In genomic region chr10:127583649-127584048, GRCm38 (mm10) we compare ENCODE assay signal across 31 mouse cellular contexts. TPM values are rescaled to one million over a fixed set of nuclear protein-coding genes. Genes with fewer than 3 reads are reported as not detected.
DNase-seq lines count a peak whose midpoint lies in the region; ATAC-seq and TF ChIP-seq lines count a peak whose summit lies in the region.
"Had no signal": no experiment of that assay in that cellular context is flagged by ENCODE, and none has a peak within 500 bp of the region (broad histone marks: within the 10 kb centered on the region; RNA-seq: fewer than 3 reads in every experiment).

No protein-coding gene starts in this region.

- peaks cover 6% of the 10 kb centered on the region; the same call in 1 of the 2 replicates for H3K4me1 ChIP-seq in cerebellum, adult 2 months (ENCODE audit: control insufficient read depth, insufficient read depth, low read length)
- peaks cover 2% of the 10 kb centered on the region; the same call in 1 of the 2 replicates for H3K4me1 ChIP-seq in intestine, embryonic 16.5 days (ENCODE audit: control insufficient read depth, insufficient read depth, low read length)
- H3K4me1 ChIP-seq in stomach, embryonic 16.5 days (ENCODE audit: control insufficient read depth, insufficient read depth, low read length), result no peaks in the 10 kb centered on the region
- H3K4me1 ChIP-seq in thymus, adult 2 months (replicated peaks; ENCODE audit: control insufficient read depth, insufficient read depth, low read length), result peaks cover 5% of the 10 kb centered on the region
- H3K4me1 ChIP-seq: embryonic facial prominence, embryonic 13.5 days; heart, embryonic 13.5 days; limb, embryonic 13.5 days; neural tube, embryonic 15.5 days had no signal

- no peak overlapping the region for H3K27ac ChIP-seq in cerebellum, adult 2 months (ENCODE audit: insufficient read depth, low read length)
- H3K27ac ChIP-seq in intestine, embryonic 16.5 days (ENCODE audit: low read length), result no peak overlapping the region
- H3K27ac ChIP-seq in stomach, embryonic 16.5 days (ENCODE audit: low read length), result no peak overlapping the region
- H3K27ac ChIP-seq in thymus, adult 2 months (ENCODE audit: control insufficient read depth, insufficient read depth, low read length), result no peak overlapping the region
- H3K27ac ChIP-seq: embryonic facial prominence, embryonic 13.5 days; heart, adult 2 months; heart, embryonic 13.5 days; left cerebral cortex, adult 2 months; limb, embryonic 13.5 days; neural tube, embryonic 15.5 days had no signal

- H3K27me3 ChIP-seq in cerebellum, adult 2 months (ENCODE audit: control insufficient read depth, insufficient read depth, low read length), result no peaks in the 10 kb centered on the region
- no peaks in the 10 kb centered on the region for H3K27me3 ChIP-seq in intestine, embryonic 16.5 days (replicated peaks; ENCODE audit: control insufficient read depth, insufficient read depth, low read length)
- no peaks in the 10 kb centered on the region for H3K27me3 ChIP-seq in stomach, embryonic 16.5 days (ENCODE audit: control insufficient read depth, insufficient read depth, low read length)
- H3K27me3 ChIP-seq in thymus, adult 2 months (ENCODE audit: control insufficient read depth, insufficient read depth, low read length), result no peaks in the 10 kb centered on the region
- H3K27me3 ChIP-seq: embryonic facial prominence, embryonic 13.5 days; heart, embryonic 13.5 days; limb, embryonic 13.5 days; neural tube, embryonic 15.5 days; Patski had no signal

- DNase-seq in cerebellum, adult 2 months, result peak; percentile 48 to 58
- DNase-seq in cerebellum, postnatal 10 days, result no peak
- DNase-seq in urinary bladder, postnatal 14 days (ENCODE audit: low spot score), result peak; percentile 81
- DNase-seq in urinary bladder, postnatal 4 days (ENCODE audit: low spot score in 2 of 2), result no peak
- DNase-seq in heart, postnatal 4 days, result no peak
- no peak for DNase-seq in thymus, adult 2 months
- DNase-seq: cerebellum, adult 11 months; cerebellum, adult 9-11 months; forebrain, postnatal 0 days; heart, adult 2 months; heart, postnatal 10 days; kidney, adult 9 months; kidney, postnatal 14 days; lung, postnatal 14 days; midbrain, embryonic 14.5 days; right cerebral cortex, adult 18-20 months; spleen, adult 18-20 months; thymus, postnatal 4 days had no signal

- H3K9ac ChIP-seq in intestine, embryonic 16.5 days (ENCODE audit: low read depth, low read length), result no peak overlapping the region
- no peak overlapping the region for H3K9ac ChIP-seq in stomach, embryonic 16.5 days (ENCODE audit: low read length)
- H3K9ac ChIP-seq: embryonic facial prominence, embryonic 13.5 days; forebrain, postnatal 0 days; heart, embryonic 13.5 days; limb, embryonic 13.5 days; neural tube, embryonic 15.5 days had no signal

- WGBS in cerebellum, adult 2 months, result 20% methylated on average over 8 of the region's 8 CpGs
- WGBS in intestine, embryonic 16.5 days, result 60% methylated on average over 8 of the region's 8 CpGs
- whole genome bisulfite sequencing in stomach, embryonic 16.5 days, result 61% methylated on average over 8 of the region's 8 CpGs
- WGBS in thymus, adult 2 months, result 93% methylated on average over 8 of the region's 8 CpGs

- peak; percentile 82 for ATAC-seq in intestine, embryonic 16.5 days
- ATAC-seq in stomach, embryonic 16.5 days (ENCODE audit: insufficient read depth, low FRiP score), result peak; percentile 75
- ATAC-seq: forebrain, postnatal 0 days; hindbrain, embryonic 16.5 days; Patski had no signal

- TF ChIP-seq CTCF in cerebellum, adult 2 months (IDR thresholded peaks at IDR 0.05; ENCODE audit: borderline replicate concordance, insufficient read depth, low read depth, low read length), result no peak
- no peak for TF ChIP-seq CTCF in thymus, adult 2 months (IDR thresholded peaks at IDR 0.05; ENCODE audit: borderline replicate concordance, control insufficient read depth, extremely low read depth, insufficient read depth, low read length, poor library complexity)

- H3K36me3 ChIP-seq in intestine, embryonic 16.5 days (ENCODE audit: control insufficient read depth, insufficient read depth, low read length), result peaks cover 12% of the 10 kb centered on the region
- H3K36me3 ChIP-seq in stomach, embryonic 16.5 days (ENCODE audit: control insufficient read depth, insufficient read depth, low read length), result peaks cover 19% of the 10 kb centered on the region; the same call in 1 of the 2 replicates
- no peaks in the 10 kb centered on the region for H3K36me3 ChIP-seq in thymus, adult 2 months (ENCODE audit: control insufficient read depth, insufficient read depth, low read length)

- no peak overlapping the region for H3K4me3 ChIP-seq in cerebellum, adult 2 months (replicated peaks; ENCODE audit: insufficient read depth, low read depth, low read length)
- H3K4me3 ChIP-seq in intestine, embryonic 16.5 days (ENCODE audit: low read length), result no peak overlapping the region
- no peak overlapping the region for H3K4me3 ChIP-seq in stomach, embryonic 16.5 days (replicated peaks; ENCODE audit: low read length)
- H3K4me3 ChIP-seq in thymus, adult 2 months (ENCODE audit: control insufficient read depth, insufficient read depth, low read length), result no peak overlapping the region
- H3K4me3 ChIP-seq: embryonic facial prominence, embryonic 13.5 days; heart, adult 2 months; heart, embryonic 13.5 days; left cerebral cortex, adult 2 months; limb, embryonic 13.5 days; neural tube, embryonic 15.5 days had no signal

- no peaks in the 10 kb centered on the region for H3K9me3 ChIP-seq in intestine, embryonic 16.5 days (ENCODE audit: control insufficient read depth, low read length)
- no peaks in the 10 kb centered on the region for H3K9me3 ChIP-seq in stomach, embryonic 16.5 days (replicated peaks; ENCODE audit: control insufficient read depth, low read length)
- H3K9me3 ChIP-seq: embryonic facial prominence, embryonic 13.5 days; heart, embryonic 13.5 days; limb, embryonic 13.5 days; neural tube, embryonic 15.5 days had no signal

- no peak overlapping the region for H3K4me2 ChIP-seq in intestine, embryonic 16.5 days (ENCODE audit: low read depth, low read length)
- H3K4me2 ChIP-seq in stomach, embryonic 16.5 days (ENCODE audit: low read depth, low read length), result no peak overlapping the region
- H3K4me2 ChIP-seq: embryonic facial prominence, embryonic 13.5 days; heart, embryonic 13.5 days; limb, embryonic 13.5 days; liver, embryonic 11.5 days; neural tube, embryonic 15.5 days had no signal

- TF ChIP-seq POLR2A in cerebellum, adult 2 months (IDR thresholded peaks at IDR 0.05; ENCODE audit: borderline replicate concordance, insufficient read depth, low read length), result no peak
- no peak for TF ChIP-seq POLR2A in thymus, adult 2 months (IDR thresholded peaks at IDR 0.05; ENCODE audit: control insufficient read depth, extremely low read depth, insufficient read depth, low read length, poor library complexity)

RNA-seq across cellular contexts. Expression of gene Lrp1, which starts 37.3 kb away (rescaled TPM):
- polyA plus RNA-seq in cerebellum, adult 2 months (2012; rRNA removed), result 346 and 366 TPM in 2 replicates
- polyA plus RNA-seq in intestine, embryonic 16.5 days (2015; fragmentation: Nextera tagmentation; extraction: Ambion mirVana), result 64.6 and 67.0 TPM in 2 replicates
- polyA plus RNA-seq in stomach, embryonic 16.5 days (2015; fragmentation: Nextera tagmentation; extraction: Ambion mirVana), result 95.6 and 102 TPM in 2 replicates
- 10 to 100 TPM; 68.8 to 73.0 TPM for total RNA-seq in heart, postnatal 4 days (2021)
- polyA plus RNA-seq in thymus, adult 2 months (2012; rRNA removed), result 35.3 and 40.3 TPM in 2 replicates

RNA-seq across cellular contexts. Expression of gene Nxph4, which starts 49.3 kb away (rescaled TPM):
- 30.3 and 33.8 TPM in 2 replicates for polyA plus RNA-seq in cerebellum, adult 2 months (2012; rRNA removed)
- polyA plus RNA-seq in intestine, embryonic 16.5 days (2015; fragmentation: Nextera tagmentation; extraction: Ambion mirVana), result 4.3 and 4.4 TPM in 2 replicates
- 3.4 and 4.6 TPM in 2 replicates for polyA plus RNA-seq in stomach, embryonic 16.5 days (2015; fragmentation: Nextera tagmentation; extraction: Ambion mirVana)
- total RNA-seq in heart, postnatal 4 days (2021), result under 1 TPM; 0.83 to 0.97 TPM
- polyA plus RNA-seq in thymus, adult 2 months (2012; rRNA removed), result 0.06 and 0.20 TPM in 2 replicates
- total RNA-seq: common myeloid progenitor, adult 5-6 weeks; MEL; monocyte, adult 5-6 weeks had no signal

RNA-seq across cellular contexts. Expression of gene Stat6, which starts 59.1 kb away (rescaled TPM):
- 8.7 TPM in 2 replicates for polyA plus RNA-seq in cerebellum, adult 2 months (2012; rRNA removed)
- 46.8 and 49.3 TPM in 2 replicates for polyA plus RNA-seq in intestine, embryonic 16.5 days (2015; fragmentation: Nextera tagmentation; extraction: Ambion mirVana)
- 49.7 and 60.3 TPM in 2 replicates for polyA plus RNA-seq in stomach, embryonic 16.5 days (2015; fragmentation: Nextera tagmentation; extraction: Ambion mirVana)
- 10 to 100 TPM; 41.7 to 42.1 TPM for total RNA-seq in heart, postnatal 4 days (2021)
- polyA plus RNA-seq in thymus, adult 2 months (2012; rRNA removed), result 168 and 185 TPM in 2 replicates

Comparison
In these comparisons a context has a peak if more than half of its experiments do, and no peak if none do; other contexts are left out.
1. DNase-seq: peak in cerebellum, adult 2 months (2 of 2) and urinary bladder, postnatal 14 days (single experiment); none in cerebellum, postnatal 10 days (0 of 2), urinary bladder, postnatal 4 days (0 of 2), heart, postnatal 4 days (single experiment) and thymus, adult 2 months (single experiment).